ENCODE assay signal across 23 mouse cellular contexts in genomic region chr14:87844120-87844519, GRCm38 (mm10).
"Had no signal": no experiment of that assay in that cellular context is flagged by ENCODE, and none has a peak within 500 bp of the region (broad histone marks: within the 10 kb centered on the region; RNA-seq: fewer than 3 reads in every experiment).

No protein-coding gene starts in this region.

- ATAC-seq: forebrain, embryonic 16.5 days; inflammation-experienced regulatory T-cells, adult 6 months; intestine, embryonic 15.5 days; intestine, postnatal 0 days had no signal

- H3K4me1 ChIP-seq: heart, embryonic 10.5 days; heart, embryonic 12.5 days; hindbrain, embryonic 15.5 days; intestine, embryonic 15.5 days; limb, embryonic 13.5 days; limb, embryonic 15.5 days had no signal

- H3K4me2 ChIP-seq: heart, embryonic 12.5 days; hindbrain, embryonic 15.5 days; intestine, embryonic 15.5 days; limb, embryonic 13.5 days; limb, embryonic 15.5 days had no signal

- H3K9ac ChIP-seq: heart, embryonic 12.5 days; hindbrain, embryonic 15.5 days; intestine, embryonic 15.5 days; limb, embryonic 13.5 days; limb, embryonic 15.5 days had no signal

- DNase-seq: gastrocnemius, adult 2 months; gastrocnemius, postnatal 10 days; gastrocnemius, postnatal 25 days; heart, adult 18-20 months; heart, postnatal 10 days; heart, postnatal 4 days; kidney, adult 18-20 months; kidney, adult 8-10 months; kidney, postnatal 10 days; kidney, postnatal 25 days; kidney, postnatal 4 days; layer of hippocampus, postnatal 36 days; left cerebral cortex, postnatal 4 days had no signal

- H3K27ac ChIP-seq: gastrocnemius, adult 2 months; heart, embryonic 10.5 days; hindbrain, embryonic 15.5 days; intestine, embryonic 15.5 days; layer of hippocampus, adult 2 months; limb, embryonic 13.5 days; limb, embryonic 15.5 days had no signal

- H3K9me3 ChIP-seq: heart, embryonic 10.5 days; heart, embryonic 12.5 days; hindbrain, embryonic 15.5 days; intestine, embryonic 15.5 days; limb, embryonic 13.5 days; limb, embryonic 15.5 days had no signal

- H3K36me3 ChIP-seq: heart, embryonic 10.5 days; heart, embryonic 12.5 days; hindbrain, embryonic 15.5 days; intestine, embryonic 15.5 days; limb, embryonic 13.5 days; limb, embryonic 15.5 days had no signal

- H3K27me3 ChIP-seq: heart, embryonic 12.5 days; hindbrain, embryonic 15.5 days; intestine, embryonic 15.5 days; limb, embryonic 13.5 days; limb, embryonic 15.5 days had no signal

- H3K4me3 ChIP-seq: gastrocnemius, adult 2 months; heart, embryonic 10.5 days; heart, embryonic 12.5 days; hindbrain, embryonic 15.5 days; intestine, embryonic 15.5 days; layer of hippocampus, adult 2 months; limb, embryonic 13.5 days; limb, embryonic 15.5 days had no signal
